Mouse (Mus musculus) kidney, postnatal 14 days (tissue): ENCODE data around the gene Raver2.
A peak's percentile ranks its signal among the peaks of the same experiment; 100 is the strongest.

ENCODE experiments used
- DNase-seq: peaks from one replicate; pipeline ENCODE4 v3.0.0; 2022; ENCODE audit warnings: mixed read lengths

Raver2 gene

DNA sequence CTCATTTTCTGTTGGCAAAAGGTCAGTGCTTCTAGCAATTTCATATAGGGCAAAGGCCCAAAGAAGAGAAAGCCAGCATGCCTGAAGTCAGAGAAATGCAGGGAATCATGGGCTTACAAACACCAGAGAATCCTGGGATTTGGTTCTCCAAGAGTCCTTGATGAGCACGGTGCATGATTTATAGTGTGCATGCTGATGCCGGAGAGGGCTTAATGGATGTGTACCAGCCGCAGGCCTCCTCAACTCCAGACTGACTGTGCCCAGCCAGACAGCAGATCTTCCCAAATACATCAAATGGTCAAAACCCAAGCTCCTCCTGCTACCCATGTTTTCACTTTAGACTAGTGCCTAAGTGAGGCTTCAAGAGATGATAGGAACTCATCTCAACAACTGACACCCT, 109.0 kb downstream of the Raver2 start:
- DNase-seq, result no peak

DNA sequence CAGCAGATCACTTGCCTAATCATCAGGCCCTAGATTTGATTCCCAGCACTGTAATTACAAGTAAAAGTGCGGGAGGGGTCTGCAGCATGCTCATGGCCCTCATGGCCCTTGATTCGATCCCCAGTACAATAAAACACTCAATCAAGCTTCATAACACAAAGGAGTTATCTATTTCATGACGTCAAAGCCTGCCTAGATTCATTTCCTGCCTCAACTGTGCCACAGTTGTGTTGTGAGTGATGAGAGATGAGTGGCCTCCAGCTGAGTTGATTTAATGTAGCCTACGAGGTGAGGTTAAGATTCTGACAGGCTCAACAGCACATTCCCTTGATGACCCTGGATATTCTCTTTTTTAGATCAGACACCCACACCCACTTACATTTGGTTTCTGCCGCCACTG, 110.3 kb downstream of the Raver2 start:
- no peak for DNase-seq

DNA sequence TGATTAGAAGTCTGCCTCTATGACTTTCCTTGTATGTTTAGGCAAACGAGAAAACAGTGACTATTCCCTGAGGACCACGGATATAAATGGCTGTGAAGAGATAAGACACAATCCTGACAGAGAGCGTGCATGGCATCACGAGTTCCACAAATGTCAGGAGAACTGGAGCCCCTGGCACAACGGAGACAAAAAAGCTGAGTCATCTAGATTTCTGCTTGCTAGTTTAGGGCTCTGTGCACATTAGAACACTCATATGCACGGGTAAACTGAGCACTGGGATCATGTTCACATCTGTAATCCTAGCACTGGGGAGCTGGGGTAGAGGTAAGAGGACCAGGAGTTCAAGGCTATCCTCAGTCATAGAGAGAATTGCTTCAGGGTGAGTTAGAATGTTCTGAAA, 111.1 kb downstream of the Raver2 start:
- DNase-seq, result no peak

DNA sequence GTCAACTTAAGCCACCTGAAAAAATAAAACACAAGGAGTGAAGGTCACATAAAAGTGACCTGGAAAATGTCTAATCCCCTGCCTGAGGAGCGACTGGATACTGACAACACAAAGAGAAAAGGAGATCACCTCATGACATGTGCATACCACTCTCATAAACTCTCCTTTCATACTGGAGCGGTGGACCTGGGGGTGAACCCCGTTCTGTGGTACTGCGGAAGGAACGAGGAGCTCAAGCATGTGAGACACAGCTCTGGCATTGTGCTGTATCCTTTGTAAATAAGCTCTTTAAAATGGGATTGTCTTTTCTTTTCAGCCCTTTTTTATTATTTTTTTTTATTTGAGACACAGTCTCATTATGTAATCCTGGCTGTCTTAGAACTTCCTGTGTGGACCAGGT, 111.9 kb downstream of the Raver2 start:
- no peak for DNase-seq

DNA sequence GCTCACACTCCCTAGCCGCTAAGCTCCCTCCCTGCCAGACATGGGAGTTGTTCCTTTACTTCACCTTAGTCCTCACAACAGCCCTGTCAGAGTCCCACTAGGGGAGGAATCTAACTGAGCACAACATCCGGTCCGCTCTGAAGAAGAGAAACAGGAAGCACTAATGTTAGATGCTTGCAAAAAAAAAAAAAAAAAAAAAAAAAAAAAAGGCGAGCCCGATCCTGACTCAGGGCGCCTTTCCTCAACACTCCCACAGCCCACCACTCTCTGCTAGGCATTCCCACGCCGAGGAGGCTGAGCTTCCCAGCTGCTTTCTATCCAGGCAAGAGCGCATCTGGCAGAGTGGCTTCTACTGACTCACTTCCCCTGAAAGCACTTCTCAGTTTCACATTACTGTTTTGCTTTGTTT, 113.8 kb downstream of the Raver2 start:
- peak; percentile 61 for DNase-seq

DNA sequence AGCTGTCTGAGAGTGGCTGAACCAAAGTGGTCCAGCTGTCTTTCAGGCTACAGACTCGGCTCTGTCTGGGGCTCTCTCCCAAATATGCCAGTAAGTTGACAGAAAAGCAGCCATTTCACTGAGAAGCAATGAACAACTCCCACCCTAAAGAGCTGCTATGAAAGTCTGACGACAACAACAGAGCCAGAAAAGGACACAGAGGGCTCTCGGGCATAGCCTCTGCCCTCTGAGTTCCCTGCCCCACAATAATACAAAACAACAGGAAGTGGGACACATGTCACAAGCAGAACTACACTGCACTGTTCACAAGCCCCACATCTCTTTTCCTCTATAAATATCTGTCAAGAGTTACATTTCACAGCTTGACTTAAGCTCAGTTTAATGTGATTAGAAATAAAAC, 116.4 kb downstream of the Raver2 start:
- DNase-seq, result peak; percentile 45

DNA sequence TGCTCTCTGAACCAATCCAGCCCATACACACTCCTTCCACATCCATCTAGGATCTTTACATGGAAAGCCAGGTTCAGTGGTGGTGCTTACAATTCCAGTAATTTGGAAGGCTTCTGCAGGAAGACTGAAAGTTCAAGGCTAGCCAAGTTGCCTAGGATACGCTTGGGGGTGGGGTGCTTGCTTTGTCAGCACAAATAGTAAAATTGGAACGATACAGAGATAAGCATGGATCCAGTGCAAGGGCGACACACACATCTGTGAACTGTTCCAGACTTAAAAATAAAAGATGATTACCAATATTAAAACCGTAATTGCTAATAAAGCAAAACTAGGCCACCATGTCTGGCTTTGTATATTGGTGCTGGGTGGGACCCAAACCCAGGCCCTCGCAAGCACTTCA, 117.8 kb downstream of the Raver2 start:
- peak; percentile 25 for DNase-seq

DNA sequence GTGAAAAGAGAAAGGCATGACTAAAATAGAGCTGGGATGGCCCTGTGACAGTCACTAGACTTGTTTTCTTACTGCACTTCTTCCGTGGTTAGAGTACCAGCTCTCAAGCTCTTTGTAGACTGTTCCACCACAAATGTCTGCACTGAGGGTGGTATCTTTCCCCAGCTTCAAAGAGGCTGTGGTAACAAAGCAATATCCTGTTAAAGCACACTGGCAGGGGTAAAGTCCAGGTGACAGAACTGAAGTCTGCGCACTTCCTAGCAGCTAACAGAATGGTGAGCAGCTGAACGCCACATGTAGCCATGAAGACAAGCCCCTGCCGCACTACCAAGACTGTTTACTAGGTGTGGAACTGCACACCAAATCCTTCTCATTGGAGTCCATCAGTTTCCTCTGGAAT, 118.6 kb downstream of the Raver2 start:
- no peak for DNase-seq

DNA sequence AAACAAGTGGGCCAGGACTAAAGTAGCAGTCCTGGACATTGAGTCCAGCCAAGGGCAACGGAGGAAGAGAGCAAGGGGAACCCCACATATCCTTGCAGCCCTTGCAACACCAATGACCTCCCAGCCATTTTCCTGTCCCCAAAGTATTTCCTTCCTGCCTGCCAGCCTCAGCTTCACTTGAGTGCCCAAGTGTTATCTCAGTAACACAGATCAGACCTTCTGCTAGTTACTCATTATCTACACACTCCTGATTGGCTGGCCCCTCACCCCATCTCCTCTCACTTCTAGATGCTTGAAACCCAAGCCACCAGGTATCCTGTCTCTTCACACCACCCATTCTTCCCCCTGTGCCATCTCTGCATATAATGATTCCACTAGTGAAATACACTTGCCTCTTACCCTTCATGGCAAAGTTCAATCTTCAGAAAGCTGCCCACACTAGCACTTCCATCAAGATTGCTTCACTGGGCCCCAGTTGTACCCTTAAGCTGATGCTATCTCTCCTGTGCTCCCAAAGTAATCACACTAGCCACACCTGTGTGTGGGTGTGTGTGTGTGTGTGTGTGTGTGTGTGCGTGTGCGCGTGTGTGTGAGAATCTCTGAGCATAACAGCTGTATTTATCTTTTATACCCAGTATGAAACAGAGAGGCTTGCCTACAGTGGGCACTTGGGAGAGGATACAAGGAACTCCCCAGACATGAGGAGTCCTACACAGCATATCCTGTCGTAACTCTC, 123.6 kb downstream of the Raver2 start:
- DNase-seq, result no peak

DNA sequence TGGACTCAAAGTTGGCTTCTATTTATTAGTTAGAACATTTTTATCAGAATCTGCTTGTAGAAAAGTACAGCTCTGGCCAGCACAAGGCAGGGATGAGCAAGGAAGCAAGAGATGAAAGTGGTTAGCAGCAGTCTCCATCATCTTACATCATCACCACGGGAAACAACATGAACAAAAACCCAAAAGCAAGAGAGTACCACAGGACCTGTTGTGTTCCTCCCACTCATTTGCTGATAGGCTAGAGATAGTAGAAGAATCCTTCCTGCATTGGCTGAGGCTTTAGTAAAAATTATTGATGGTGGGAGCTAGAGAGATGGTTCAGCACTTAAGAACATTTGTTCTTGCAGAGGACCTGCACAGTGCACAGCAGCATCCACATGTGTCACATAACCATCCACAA, 125.4 kb downstream of the Raver2 start:
- no peak for DNase-seq

DNA sequence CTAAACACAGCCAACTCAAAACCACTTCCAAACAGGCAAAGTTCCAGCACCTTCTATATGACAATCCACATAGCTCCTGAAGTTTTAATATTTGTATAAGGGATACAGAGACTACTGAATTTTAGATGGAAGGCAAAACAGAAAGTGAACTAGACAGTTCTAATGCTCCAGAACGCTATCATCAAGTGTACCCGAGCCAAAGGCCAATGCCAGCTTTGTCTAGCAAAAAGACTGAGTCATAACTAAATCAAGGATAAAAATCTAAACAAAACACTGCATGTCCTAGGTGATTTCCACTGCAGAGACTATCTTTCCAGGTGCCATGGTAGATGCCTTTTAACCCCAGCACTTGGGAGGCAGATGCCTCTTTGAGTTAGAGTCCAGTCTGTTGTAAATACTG, 127.6 kb downstream of the Raver2 start:
- DNase-seq, result no peak

DNA sequence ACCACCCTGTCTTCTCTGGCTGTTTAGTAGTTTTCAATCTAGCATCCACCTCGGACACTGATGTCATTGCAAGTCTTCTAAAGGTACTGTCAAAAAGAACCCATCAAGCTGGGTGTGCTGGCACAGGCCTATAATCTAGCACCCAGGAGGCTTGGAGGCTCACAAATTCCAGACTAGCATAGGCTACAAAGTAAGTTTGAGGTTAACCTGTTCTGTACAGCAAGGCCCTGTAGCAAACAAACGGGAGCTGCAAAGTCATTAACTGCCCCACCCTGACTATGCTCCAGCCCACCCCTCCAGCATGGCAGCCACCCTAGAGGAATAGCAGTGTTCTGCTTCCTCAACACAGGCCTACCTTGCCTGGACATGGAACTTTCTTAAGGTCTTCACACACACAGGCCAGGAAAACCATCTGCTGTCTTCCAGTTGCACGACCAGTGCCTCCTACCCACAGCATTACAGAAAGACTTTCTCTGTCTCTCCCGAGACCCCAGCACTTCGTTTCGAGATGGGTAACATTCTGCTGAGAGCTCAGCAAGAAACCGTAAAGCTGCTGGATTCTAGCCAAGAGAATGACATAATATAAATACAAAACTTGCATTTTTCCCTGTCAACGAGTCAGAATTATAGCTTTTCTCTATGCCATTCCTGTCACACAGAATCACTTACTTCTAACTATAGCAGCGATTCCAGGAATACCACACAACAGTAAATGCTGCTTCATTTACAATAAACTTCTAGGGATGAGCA, 128.8 kb downstream of the Raver2 start:
- DNase-seq, result no peak

DNA sequence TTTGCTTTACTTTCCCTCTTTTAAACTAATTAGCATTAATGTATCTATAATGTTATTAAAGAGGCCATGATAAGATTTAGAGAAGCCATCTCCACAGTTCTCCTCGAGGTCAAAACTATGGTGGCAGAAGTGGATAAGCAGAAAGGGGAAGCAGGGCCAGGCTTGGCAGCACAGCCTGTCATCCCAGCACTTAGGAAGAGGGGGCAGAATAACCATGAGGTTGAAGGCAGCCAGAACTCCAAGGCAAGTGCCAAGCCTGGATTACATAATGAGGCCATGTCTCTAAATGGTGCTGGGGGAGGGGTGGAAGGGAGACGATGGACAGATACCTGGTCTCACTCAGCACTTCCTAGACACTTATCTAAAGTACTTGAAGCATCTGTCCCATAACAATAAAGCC, 129.6 kb downstream of the Raver2 start:
- peak; percentile 59 for DNase-seq

DNA sequence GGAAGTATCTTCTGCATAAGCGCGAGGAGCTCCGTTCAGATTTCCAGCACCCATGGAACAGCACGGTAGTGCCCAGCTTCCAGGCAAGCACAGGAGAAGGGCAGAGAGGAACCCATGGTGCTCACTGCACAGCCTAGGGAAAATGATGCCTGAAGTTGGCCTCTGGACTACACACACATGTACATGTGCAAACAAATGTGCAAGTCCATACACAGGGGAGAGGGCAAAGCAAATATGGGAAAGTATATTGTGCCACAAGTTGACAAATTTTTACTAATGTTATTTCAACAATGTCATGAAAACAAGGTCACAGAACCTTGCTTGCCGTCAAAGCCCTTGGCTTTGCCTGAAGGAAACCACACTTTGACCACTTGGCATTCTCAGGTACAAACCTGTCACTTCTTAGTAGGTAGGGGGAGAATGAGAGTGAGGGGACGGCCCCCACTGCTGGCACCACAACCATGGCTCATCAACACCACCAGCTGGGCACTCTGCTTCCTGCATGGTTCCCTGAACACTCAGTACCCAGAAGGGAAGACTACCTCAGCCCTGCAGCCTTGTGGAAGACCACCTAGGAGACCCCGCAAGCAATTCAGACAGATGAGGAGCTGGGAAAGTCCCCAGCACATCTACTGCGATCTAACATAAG, 130.8 kb downstream of the Raver2 start:
- no peak for DNase-seq
